Mouse (Mus musculus) intestine, postnatal 0 days (tissue): ENCODE measurements around the gene Gm13057. TPM values are rescaled to one million over a fixed set of nuclear protein-coding genes. Genes with fewer than 3 reads are reported as not detected.
"Not testable (repeated sequence)": the region's sequence is repeated elsewhere in the genome, so short reads cannot be mapped to it uniquely, and the experiment has no call there.

ENCODE experiments used
- ATAC-seq: fragments of 200-750 bp; cut with Nextera tagmentation; 2 replicates; pipeline ENCODE4 v1.8.0; 2017; ENCODE audit warnings: mild to moderate bottlenecking, moderate TSS enrichment, moderate library complexity
- H3K27ac ChIP-seq: fragments of 300-500 bp; sonication (generic); 2 replicates; pipeline ENCODE4 v1.5.1; 2014; ENCODE audit warnings: mild to moderate bottlenecking, low read depth, low read length, moderate library complexity
- H3K27me3 ChIP-seq: fragments of 300-500 bp; sonication (generic); replicated peaks from 2 replicates; pipeline ENCODE4 v1.6.1; 2014; ENCODE audit warnings: low read length, mixed read lengths; ENCODE audit not compliant: control insufficient read depth, insufficient read depth
- H3K36me3 ChIP-seq: fragments of 300-500 bp; sonication (generic); 2 replicates; pipeline ENCODE4 v1.6.1; 2014; ENCODE audit warnings: mild to moderate bottlenecking, moderate library complexity; ENCODE audit not compliant: control insufficient read depth, insufficient read depth
- H3K4me1 ChIP-seq: fragments of 300-500 bp; sonication (generic); replicated peaks from 2 replicates; pipeline ENCODE4 v1.6.1; 2014; ENCODE audit warnings: antibody characterized with exemption, low read length, mixed read lengths; ENCODE audit not compliant: control insufficient read depth, insufficient read depth
- H3K4me2 ChIP-seq: fragments of 300-500 bp; sonication (generic); replicated peaks from 2 replicates; pipeline ENCODE4 v1.6.1; 2014; ENCODE audit warnings: low read depth, mild to moderate bottlenecking, moderate library complexity
- H3K4me3 ChIP-seq: fragments of 300-500 bp; sonication (generic); 2 replicates; pipeline ENCODE4 v1.5.1; 2014; ENCODE audit warnings: low read depth, low read length
- H3K9ac ChIP-seq: fragments of 300-500 bp; sonication (generic); 2 replicates; pipeline ENCODE4 v1.6.1; 2014; ENCODE audit warnings: mild to moderate bottlenecking, low read depth, low read length
- H3K9me3 ChIP-seq: fragments of 300-500 bp; sonication (generic); 2 replicates; pipeline ENCODE4 v1.6.1; 2016; ENCODE audit warnings: mixed run types; ENCODE audit not compliant: control insufficient read depth
- CTCF ChIP-seq: sonication (generic); IDR thresholded peaks from 2 replicates; pipeline ENCODE4 v1.5.1; 2016; ENCODE audit warnings: low read depth, mild to moderate bottlenecking, control low read depth, antibody characterized with exemption, moderate library complexity
- WGBS: fragments of 180-500 bp; shearing (Covaris S2); extraction: QIAGEN DNeasy Blood & Tissue Kit; methylation state at CpG from one replicate; pipeline ENCODE4 v1.1.7; 2014; 5-methylcytosine and 5-hydroxymethylcytosine counted together
- polyA plus RNA-seq: library from polyadenylated mRNA; unstranded; fragments of >200 nt; fragmentation: Nextera tagmentation; extraction: Ambion mirVana; gene quantifications from 2 replicates; pipeline ENCODE4 v1.2.1, GENCODE M21; 2015

The Gm13057 gene
- not detected in 2 replicates for polyA plus RNA-seq

GRCm38 (mm10) chr4:143551400-143551799, at the start of gene Gm13057, which contains the start of gene BC080695:
Gene Gm13057 (plus strand): TSS chr4:143551709.
Gene BC080695 (plus strand): TSS chr4:143551700.
- not testable (repeated sequence) for H3K4me1 ChIP-seq, H3K9me3 ChIP-seq, ATAC-seq, H3K9ac ChIP-seq, H3K27ac ChIP-seq, H3K4me3 ChIP-seq, H3K36me3 ChIP-seq, H3K27me3 ChIP-seq, H3K4me2 ChIP-seq
- no CpG with 5 or more reads among the region's 3 CpGs for WGBS

- H3K4me2 ChIP-seq, result no peak within 1 kb of the TSS
- no peaks in the 10 kb centered on the region for H3K9me3 ChIP-seq
- ATAC-seq, result no peak
- WGBS, result 78% methylated on average over 3 of the region's 3 CpGs
- no peaks in the 10 kb centered on the region for H3K27me3 ChIP-seq
- no peaks in the 10 kb centered on the region for H3K4me1 ChIP-seq
- no peaks in the 10 kb centered on the region for H3K36me3 ChIP-seq
- H3K9ac ChIP-seq, result no peak within 1 kb of the TSS
- no peak within 1 kb of the TSS for H3K27ac ChIP-seq
- H3K4me3 ChIP-seq, result no peak within 1 kb of the TSS
- TF ChIP-seq CTCF, result no peak
Measured at GRCm38 (mm10) chr4:143511043-143511442, 40.5 kb upstream of the Gm13057 start, which contains the start of gene Gm13043. Gene Gm13043 (plus strand): TSS chr4:143511343.

GRCm38 (mm10) chr4:143535654-143536053, 15.9 kb upstream of the Gm13057 start, which contains the start of gene Gm13040:
Gene Gm13040 (plus strand): TSS chr4:143535954.
- not testable (repeated sequence) for H3K36me3 ChIP-seq, H3K27ac ChIP-seq, H3K9ac ChIP-seq, H3K4me3 ChIP-seq, H3K9me3 ChIP-seq, H3K27me3 ChIP-seq, ATAC-seq, H3K4me1 ChIP-seq, H3K4me2 ChIP-seq
- WGBS, result no CpG with 5 or more reads among the region's 3 CpGs

Other genes starting within 250 kb of the Gm13057 start
- not detected in 2 replicates for gene Lrrc38, start 202.0 kb upstream of the Gm13057 start, polyA plus RNA-seq
- gene Pramel1, start 157.3 kb upstream of the Gm13057 start, polyA plus RNA-seq, result not detected in 2 replicates
- gene Pramef8, start 139.3 kb upstream of the Gm13057 start, polyA plus RNA-seq, result 5.0 and 6.0 TPM in 2 replicates
- not detected in 2 replicates for gene Oog4, start 101.4 kb upstream of the Gm13057 start, polyA plus RNA-seq
- not detected in 2 replicates for gene Gm13043, start 40.4 kb upstream of the Gm13057 start, polyA plus RNA-seq
- not detected in 2 replicates for gene Gm13040, start 15.8 kb upstream of the Gm13057 start, polyA plus RNA-seq
- not detected in 2 replicates for gene BC080695, start within 50 bp of the Gm13057 start, polyA plus RNA-seq
- not detected in 2 replicates for gene Gm13083, start 63.3 kb downstream of the Gm13057 start, polyA plus RNA-seq
- gene Gm13088, start 105.5 kb downstream of the Gm13057 start, polyA plus RNA-seq, result not detected in 2 replicates
- not detected in 2 replicates for gene Gm13089, start 151.0 kb downstream of the Gm13057 start, polyA plus RNA-seq
- gene Gm13078, start 167.7 kb downstream of the Gm13057 start, polyA plus RNA-seq, result not detected in 2 replicates
- gene Gm13023, start 237.6 kb downstream of the Gm13057 start, polyA plus RNA-seq, result not detected in 2 replicates